ENCODE assay signal across 23 mouse cellular contexts in genomic region chr1:172299528-172299927, GRCm38 (mm10). TPM values are rescaled to one million over a fixed set of nuclear protein-coding genes. Genes with fewer than 3 reads are reported as not detected.
DNase-seq lines count a peak whose midpoint lies in the region; ATAC-seq and TF ChIP-seq lines count a peak whose summit lies in the region.
"Had no signal": no experiment of that assay in that cellular context is flagged by ENCODE, and none has a peak within 500 bp of the region (broad histone marks: within the 10 kb centered on the region; RNA-seq: fewer than 3 reads in every experiment).

No protein-coding gene starts in this region.

- DNase-seq in adrenal gland, postnatal 10 days, result peak; percentile 43
- DNase-seq in adrenal gland, postnatal 25 days, result no peak
- no peak for DNase-seq in heart, embryonic 10.5 days (ENCODE audit: low spot score)
- no peak for DNase-seq in heart, postnatal 14 days
- DNase-seq in hindbrain, embryonic 11.5 days (ENCODE audit: low spot score), result no peak
- DNase-seq in brain, adult 2 months (ENCODE audit: low read depth, low spot score), result peak; percentile 41
- no peak for DNase-seq in thymus, adult 2 months
- DNase-seq: cerebellum, postnatal 14 days had no signal

- TF ChIP-seq POLR2A in thymus, adult 2 months (IDR thresholded peaks at IDR 0.05; ENCODE audit: control insufficient read depth, extremely low read depth, insufficient read depth, low read length, poor library complexity), result no peak

- no peak overlapping the region for H3K9ac ChIP-seq in hindbrain, embryonic 15.5 days
- H3K9ac ChIP-seq in hindbrain, embryonic 11.5 days (ENCODE audit: low read depth, low read length), result no peak overlapping the region
- H3K9ac ChIP-seq: forebrain, embryonic 13.5 days; limb, embryonic 13.5 days; liver, embryonic 14.5 days; midbrain, embryonic 12.5 days; neural tube, embryonic 15.5 days had no signal

- 44% methylated on average over 7 of the region's 7 CpGs for WGBS in heart, embryonic 10.5 days
- 66% methylated on average over 7 of the region's 7 CpGs for WGBS in hindbrain, embryonic 15.5 days
- 55% methylated on average over 7 of the region's 7 CpGs for WGBS in hindbrain, embryonic 11.5 days
- 91% methylated on average over 7 of the region's 7 CpGs for WGBS in thymus, adult 2 months

- no peak for TF ChIP-seq CTCF in thymus, adult 2 months (IDR thresholded peaks at IDR 0.05; ENCODE audit: borderline replicate concordance, control insufficient read depth, extremely low read depth, insufficient read depth, low read length, poor library complexity)

- ATAC-seq in hindbrain, embryonic 15.5 days (ENCODE audit: low FRiP score, low read depth), result no peak
- ATAC-seq in hindbrain, embryonic 11.5 days (ENCODE audit: low FRiP score), result no peak
- ATAC-seq: forebrain, embryonic 13.5 days; intestine, embryonic 16.5 days had no signal

- peak overlapping the region; percentile 89 for H3K27ac ChIP-seq in heart, embryonic 10.5 days
- 0 out of 2 replicates have a peak overlapping the region, but pooled peaks have one; percentile 52 for H3K27ac ChIP-seq in hindbrain, embryonic 15.5 days (replicated peaks)
- H3K27ac ChIP-seq in hindbrain, embryonic 11.5 days (ENCODE audit: low read depth, low read length), result no peak overlapping the region
- H3K27ac ChIP-seq in thymus, adult 2 months (ENCODE audit: control insufficient read depth, insufficient read depth, low read length), result no peak overlapping the region
- H3K27ac ChIP-seq: forebrain, embryonic 13.5 days; kidney, postnatal 0 days; liver, embryonic 14.5 days; midbrain, embryonic 12.5 days; neural tube, embryonic 15.5 days had no signal

- peaks cover 82% of the 10 kb centered on the region for H3K4me1 ChIP-seq in heart, embryonic 10.5 days
- peaks cover 31% of the 10 kb centered on the region for H3K4me1 ChIP-seq in hindbrain, embryonic 15.5 days (replicated peaks)
- H3K4me1 ChIP-seq in hindbrain, embryonic 11.5 days (replicated peaks; ENCODE audit: control insufficient read depth, insufficient read depth, low read length), result peaks cover 19% of the 10 kb centered on the region
- H3K4me1 ChIP-seq in thymus, adult 2 months (replicated peaks; ENCODE audit: control insufficient read depth, insufficient read depth, low read length), result no peaks in the 10 kb centered on the region

- intact Hi-C loops in heart, postnatal 14 days (cut with DNase I), result no loop called here

- H3K4me3 ChIP-seq in heart, embryonic 10.5 days, result 0 out of 2 replicates have a peak overlapping the region, but pooled peaks have one; percentile 3
- no peak overlapping the region for H3K4me3 ChIP-seq in hindbrain, embryonic 15.5 days
- H3K4me3 ChIP-seq in hindbrain, embryonic 11.5 days (ENCODE audit: low read depth, low read length), result no peak overlapping the region
- no peak overlapping the region for H3K4me3 ChIP-seq in thymus, adult 2 months (ENCODE audit: control insufficient read depth, insufficient read depth, low read length)
- H3K4me3 ChIP-seq: forebrain, embryonic 13.5 days; limb, embryonic 13.5 days; midbrain, embryonic 12.5 days; myocyte; neural tube, embryonic 15.5 days had no signal

- H3K4me2 ChIP-seq in hindbrain, embryonic 15.5 days, result no peak overlapping the region
- H3K4me2 ChIP-seq in hindbrain, embryonic 11.5 days (replicated peaks; ENCODE audit: low read depth, low read length), result no peak overlapping the region
- H3K4me2 ChIP-seq: forebrain, embryonic 13.5 days; limb, embryonic 13.5 days; midbrain, embryonic 12.5 days; neural tube, embryonic 15.5 days had no signal

- H3K36me3 ChIP-seq in heart, embryonic 10.5 days, result no peaks in the 10 kb centered on the region
- H3K36me3 ChIP-seq in hindbrain, embryonic 15.5 days, result no peaks in the 10 kb centered on the region
- no peaks in the 10 kb centered on the region for H3K36me3 ChIP-seq in hindbrain, embryonic 11.5 days (ENCODE audit: control insufficient read depth, insufficient read depth, low read length)
- H3K36me3 ChIP-seq in thymus, adult 2 months (ENCODE audit: control insufficient read depth, insufficient read depth, low read length), result no peaks in the 10 kb centered on the region
- H3K36me3 ChIP-seq: limb, embryonic 13.5 days; midbrain, embryonic 12.5 days; neural tube, embryonic 15.5 days had no signal

- H3K9me3 ChIP-seq in heart, embryonic 10.5 days, result no peaks in the 10 kb centered on the region
- H3K9me3 ChIP-seq in hindbrain, embryonic 15.5 days, result no peaks in the 10 kb centered on the region
- no peaks in the 10 kb centered on the region for H3K9me3 ChIP-seq in hindbrain, embryonic 11.5 days (ENCODE audit: control insufficient read depth, low read length)
- H3K9me3 ChIP-seq: forebrain, embryonic 13.5 days; limb, embryonic 13.5 days; midbrain, embryonic 12.5 days; neural tube, embryonic 15.5 days had no signal

- H3K27me3 ChIP-seq in heart, embryonic 10.5 days (ENCODE audit: insufficient read depth, poor library complexity, severe bottlenecking), result no peaks in the 10 kb centered on the region; the same call in 1 of the 2 replicates
- H3K27me3 ChIP-seq in hindbrain, embryonic 15.5 days, result no peaks in the 10 kb centered on the region
- H3K27me3 ChIP-seq in hindbrain, embryonic 11.5 days (ENCODE audit: control insufficient read depth, insufficient read depth, low read length), result no peaks in the 10 kb centered on the region; the same call in 1 of the 2 replicates
- H3K27me3 ChIP-seq in thymus, adult 2 months (ENCODE audit: control insufficient read depth, insufficient read depth, low read length), result no peaks in the 10 kb centered on the region
- H3K27me3 ChIP-seq: forebrain, embryonic 13.5 days; limb, embryonic 13.5 days; neural tube, embryonic 15.5 days had no signal

RNA-seq across cellular contexts. Expression of gene Atp1a2, which starts 1.7 kb away (rescaled TPM):
- total RNA-seq in adrenal gland, postnatal 10 days (2021), result 100 to 1,000 TPM; 303 to 400 TPM
- 110 and 122 TPM in 2 replicates for total RNA-seq in adrenal gland, postnatal 25 days (2021)
- 8.7 and 22.5 TPM in 2 replicates for polyA plus RNA-seq in heart, embryonic 10.5 days (2016; fragmentation: Nextera tagmentation; extraction: Ambion mirVana)
- 100 to 1,000 TPM; 448 to 458 TPM for total RNA-seq in heart, postnatal 14 days (2021)
- 74.3 and 75.8 TPM in 2 replicates for polyA plus RNA-seq in hindbrain, embryonic 15.5 days (2015; fragmentation: Nextera tagmentation; extraction: Ambion mirVana)
- polyA plus RNA-seq in hindbrain, embryonic 11.5 days (2014; fragmentation: Nextera tagmentation; extraction: Ambion mirVana), result 1.9 and 2.6 TPM in 2 replicates
- polyA plus RNA-seq in thymus, adult 2 months (2012; rRNA removed), result 24.4 and 28.5 TPM in 2 replicates
- total RNA-seq: granulocyte monocyte progenitor cell, adult 5-6 weeks; MEL had no signal

RNA-seq across cellular contexts. Expression of gene Kcnj9, which starts 29.6 kb away (rescaled TPM):
- total RNA-seq in adrenal gland, postnatal 10 days (2021), result under 1 TPM in 1 of 2 experiments, not detected in 1; 0.12 TPM
- 0.18 TPM in 1 of 2 replicates, not detected in the other for total RNA-seq in adrenal gland, postnatal 25 days (2021)
- not detected in 2 replicates for polyA plus RNA-seq in heart, embryonic 10.5 days (2016; fragmentation: Nextera tagmentation; extraction: Ambion mirVana)
- not detected for total RNA-seq in heart, postnatal 14 days (2021)
- polyA plus RNA-seq in hindbrain, embryonic 15.5 days (2015; fragmentation: Nextera tagmentation; extraction: Ambion mirVana), result 4.1 and 4.3 TPM in 2 replicates
- 0.17 and 0.46 TPM in 2 replicates for polyA plus RNA-seq in hindbrain, embryonic 11.5 days (2014; fragmentation: Nextera tagmentation; extraction: Ambion mirVana)
- 1.5 TPM in 2 replicates for polyA plus RNA-seq in thymus, adult 2 months (2012; rRNA removed)
- total RNA-seq: granulocyte monocyte progenitor cell, adult 5-6 weeks; MEL had no signal
- polyA plus RNA-seq: intestine, embryonic 16.5 days; lung, embryonic 16.5 days had no signal

RNA-seq across cellular contexts. Expression of gene Igsf8, which starts 38.1 kb away (rescaled TPM):
- total RNA-seq in adrenal gland, postnatal 10 days (2021), result 10 to 100 TPM; 26.5 to 32.3 TPM
- total RNA-seq in adrenal gland, postnatal 25 days (2021), result 33.7 and 48.7 TPM in 2 replicates
- 30.1 and 33.2 TPM in 2 replicates for polyA plus RNA-seq in heart, embryonic 10.5 days (2016; fragmentation: Nextera tagmentation; extraction: Ambion mirVana)
- total RNA-seq in heart, postnatal 14 days (2021), result 10 to 100 TPM; 13.8 to 16.3 TPM
- 75.3 and 79.0 TPM in 2 replicates for polyA plus RNA-seq in hindbrain, embryonic 15.5 days (2015; fragmentation: Nextera tagmentation; extraction: Ambion mirVana)
- 123 and 136 TPM in 2 replicates for polyA plus RNA-seq in hindbrain, embryonic 11.5 days (2014; fragmentation: Nextera tagmentation; extraction: Ambion mirVana)
- 159 and 162 TPM in 2 replicates for polyA plus RNA-seq in thymus, adult 2 months (2012; rRNA removed)

RNA-seq across cellular contexts. Expression of gene Atp1a4, which starts 41.3 kb away (rescaled TPM):
- under 1 TPM; 0.24 to 0.30 TPM for total RNA-seq in adrenal gland, postnatal 10 days (2021)
- total RNA-seq in adrenal gland, postnatal 25 days (2021), result 0.88 and 2.3 TPM in 2 replicates
- 0.09 and 0.12 TPM in 2 replicates for polyA plus RNA-seq in heart, embryonic 10.5 days (2016; fragmentation: Nextera tagmentation; extraction: Ambion mirVana)
- not detected for total RNA-seq in heart, postnatal 14 days (2021)
- 0.05 and 0.06 TPM in 2 replicates for polyA plus RNA-seq in hindbrain, embryonic 15.5 days (2015; fragmentation: Nextera tagmentation; extraction: Ambion mirVana)
- 0.06 TPM in 1 of 2 replicates, not detected in the other for polyA plus RNA-seq in hindbrain, embryonic 11.5 days (2014; fragmentation: Nextera tagmentation; extraction: Ambion mirVana)
- 0.07 TPM in 1 of 2 replicates, not detected in the other for polyA plus RNA-seq in thymus, adult 2 months (2012; rRNA removed)
- total RNA-seq: granulocyte monocyte progenitor cell, adult 5-6 weeks; layer of hippocampus, adult 18-20 months; left cerebral cortex, adult 18-20 months; MEL had no signal
- polyA plus RNA-seq: intestine, embryonic 16.5 days; kidney, postnatal 0 days; limb, embryonic 13.5 days; lung, embryonic 16.5 days; midbrain, embryonic 12.5 days; neural tube, embryonic 15.5 days; thymus, postnatal 0 days had no signal

RNA-seq across cellular contexts. Expression of gene Kcnj10, which starts 41.5 kb away (rescaled TPM):
- 1 to 10 TPM in 1 of 2 experiments, under 1 TPM in 1; 0.90 to 1.3 TPM for total RNA-seq in adrenal gland, postnatal 10 days (2021)
- total RNA-seq in adrenal gland, postnatal 25 days (2021), result 0.39 and 0.48 TPM in 2 replicates
- 0.09 TPM in 1 of 2 replicates, not detected in the other for polyA plus RNA-seq in heart, embryonic 10.5 days (2016; fragmentation: Nextera tagmentation; extraction: Ambion mirVana)
- under 1 TPM; 0.10 to 0.22 TPM for total RNA-seq in heart, postnatal 14 days (2021)
- polyA plus RNA-seq in hindbrain, embryonic 15.5 days (2015; fragmentation: Nextera tagmentation; extraction: Ambion mirVana), result 2.9 and 3.0 TPM in 2 replicates
- 0.73 TPM in 2 replicates for polyA plus RNA-seq in hindbrain, embryonic 11.5 days (2014; fragmentation: Nextera tagmentation; extraction: Ambion mirVana)
- 3.2 and 3.9 TPM in 2 replicates for polyA plus RNA-seq in thymus, adult 2 months (2012; rRNA removed)
- polyA plus RNA-seq: myocyte had no signal

Comparison
In these comparisons a context has a peak if more than half of its experiments do, and no peak if none do; other contexts are left out.
1. DNase-seq: peak in adrenal gland, postnatal 10 days (single experiment) and brain, adult 2 months (single experiment); none in adrenal gland, postnatal 25 days (single experiment), heart, embryonic 10.5 days (single experiment), heart, postnatal 14 days (0 of 2), hindbrain, embryonic 11.5 days (single experiment) and thymus, adult 2 months (single experiment).
2. H3K27ac ChIP-seq: peak in heart, embryonic 10.5 days (single experiment) and hindbrain, embryonic 15.5 days (single experiment); none in hindbrain, embryonic 11.5 days (single experiment) and thymus, adult 2 months (single experiment).